Mouse (Mus musculus): ENCODE data around the gene Svs1.

Gene Svs1

GRCm38 (mm10) chr6:49011191-49011590 lies 24.5 kb downstream of the Svs1 start:
- no peak for DNase-seq (ENCODE audit: low read depth, low spot score)

- DNase-seq (ENCODE audit: low read depth, low spot score) = no peak
Measured at GRCm38 (mm10) chr6:49013023-49013422, 26.4 kb downstream of the Svs1 start.

DNA sequence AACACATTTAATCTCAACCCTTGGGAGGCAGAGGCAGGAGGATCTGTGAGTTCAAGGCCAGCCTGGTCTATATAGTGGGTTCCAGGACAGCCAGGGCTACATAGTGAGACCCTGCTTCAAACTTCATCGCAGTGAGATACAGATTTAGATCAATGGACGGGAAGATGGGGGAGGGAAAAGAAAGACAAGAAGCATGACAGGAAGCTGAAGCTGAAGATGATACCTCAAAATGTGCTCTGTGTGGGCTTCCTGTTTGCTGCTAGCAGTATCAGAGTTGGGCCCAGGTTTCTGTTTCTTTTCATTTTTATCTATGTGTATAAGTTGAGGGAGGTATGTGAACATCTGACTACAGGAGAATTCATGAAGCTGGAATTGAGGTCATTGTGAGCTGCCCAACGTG lies 26.8 kb downstream of the Svs1 start:
- DNase-seq (ENCODE audit: low read depth, low spot score) = no peak

- DNase-seq (ENCODE audit: low read depth, low spot score) = no peak
Measured at GRCm38 (mm10) chr6:49017150-49017549, 30.5 kb downstream of the Svs1 start.

DNA sequence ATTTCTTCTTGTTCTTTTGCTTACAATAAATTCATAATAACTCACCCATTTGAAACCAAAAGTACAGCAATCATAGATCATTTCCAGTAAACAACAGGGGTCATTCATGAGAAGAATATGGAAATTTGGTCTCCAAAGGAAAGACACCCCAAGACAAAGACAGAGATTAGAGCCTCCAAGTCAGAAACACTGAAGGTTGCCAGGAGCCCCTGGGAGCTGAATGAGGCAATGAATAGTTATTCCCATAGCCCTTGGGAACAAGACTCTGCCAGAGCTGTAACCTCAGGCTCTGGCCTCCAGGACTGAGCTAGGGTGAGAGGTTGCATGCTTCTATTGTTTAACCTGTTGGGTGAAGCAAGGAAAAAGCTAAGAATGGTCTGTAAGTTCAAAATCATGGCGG lies 32.7 kb downstream of the Svs1 start:
- no peak for DNase-seq (ENCODE audit: low read depth, low spot score)

DNA sequence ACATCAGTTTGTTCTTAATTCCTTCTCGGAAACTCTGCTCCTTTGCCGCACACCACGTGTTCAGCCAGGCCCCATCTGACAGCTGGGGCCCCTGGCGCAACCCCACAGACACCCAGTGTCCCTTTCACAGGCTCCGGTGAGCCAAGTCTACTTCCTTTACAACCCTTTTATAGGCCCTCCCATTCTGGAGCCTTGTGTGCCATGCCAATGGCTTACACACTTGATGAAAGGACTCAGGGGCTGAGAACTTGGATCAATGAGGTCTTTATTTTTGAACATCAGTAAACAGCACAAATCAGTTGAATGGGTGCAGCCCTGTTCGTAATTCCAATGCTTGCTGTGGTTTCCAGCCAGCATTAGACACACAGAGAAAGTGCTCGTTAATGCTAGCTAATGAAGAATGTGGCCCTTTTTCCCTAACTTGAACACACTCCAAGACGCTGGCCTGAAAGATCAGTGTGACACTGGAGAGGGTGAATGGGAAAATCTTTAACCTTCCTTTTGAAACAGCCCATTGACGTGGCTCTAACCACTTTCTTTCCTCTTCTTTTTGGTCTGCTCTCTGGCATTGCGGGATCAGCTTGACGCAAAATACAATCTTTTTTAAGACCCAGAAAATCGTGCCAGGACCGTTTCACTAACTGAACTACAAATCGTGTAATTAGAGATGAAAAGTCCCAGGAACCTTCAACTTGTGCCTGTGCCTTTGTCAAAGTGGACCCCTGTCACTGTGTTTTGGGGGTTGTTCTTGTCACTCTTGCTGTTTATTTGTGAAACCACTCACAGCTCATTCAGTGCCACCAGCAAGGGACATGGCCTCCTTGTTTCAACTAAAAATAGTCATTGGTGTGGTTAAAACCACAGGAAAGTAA lies 34.7 kb downstream of the Svs1 start:
- peak; percentile 58 for DNase-seq (ENCODE audit: low read depth, low spot score)

DNA sequence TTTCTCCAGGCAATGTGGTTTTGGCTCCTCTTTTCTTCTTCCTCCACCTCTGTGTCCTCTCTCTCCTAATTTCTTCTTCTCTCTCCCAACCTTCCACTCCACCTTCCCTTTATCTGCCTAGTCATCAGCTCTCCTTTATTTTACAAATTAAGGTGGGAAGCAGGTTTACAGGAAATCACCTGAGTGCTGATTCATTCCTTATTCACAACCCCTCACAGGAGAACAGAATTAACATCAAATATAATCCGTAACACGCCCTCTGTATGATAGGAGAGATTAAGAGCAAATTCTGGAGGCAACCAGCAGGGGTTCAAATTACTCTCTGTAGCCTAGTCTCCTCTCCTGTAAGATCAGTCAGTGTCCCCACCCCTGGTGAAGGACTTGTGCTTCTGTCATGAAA lies 35.7 kb downstream of the Svs1 start:
- no peak for DNase-seq (ENCODE audit: low read depth, low spot score)

DNA sequence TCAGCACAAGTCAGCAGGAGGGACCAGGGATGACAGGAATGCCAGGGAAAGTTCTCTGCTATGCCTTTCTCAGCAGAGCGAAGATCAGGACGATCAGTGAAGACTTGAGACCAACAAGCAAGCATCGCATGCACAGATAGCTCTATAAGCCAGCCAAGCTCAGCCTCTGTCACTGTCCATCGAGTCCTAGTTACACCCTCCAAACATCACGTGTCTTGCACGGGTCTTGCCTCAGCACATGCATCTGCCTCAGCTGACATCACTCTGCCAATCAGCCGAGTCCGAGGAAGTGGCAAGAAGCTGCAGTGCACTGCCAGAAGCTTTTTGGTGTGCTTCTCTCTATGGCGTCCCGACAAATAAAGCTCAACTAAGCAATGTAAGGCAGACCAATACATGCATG lies 36.7 kb downstream of the Svs1 start:
- no peak for DNase-seq (ENCODE audit: low read depth, low spot score)

- no peak for DNase-seq (ENCODE audit: low read depth, low spot score)
Measured at GRCm38 (mm10) chr6:49025290-49025689, 38.6 kb downstream of the Svs1 start.

DNA sequence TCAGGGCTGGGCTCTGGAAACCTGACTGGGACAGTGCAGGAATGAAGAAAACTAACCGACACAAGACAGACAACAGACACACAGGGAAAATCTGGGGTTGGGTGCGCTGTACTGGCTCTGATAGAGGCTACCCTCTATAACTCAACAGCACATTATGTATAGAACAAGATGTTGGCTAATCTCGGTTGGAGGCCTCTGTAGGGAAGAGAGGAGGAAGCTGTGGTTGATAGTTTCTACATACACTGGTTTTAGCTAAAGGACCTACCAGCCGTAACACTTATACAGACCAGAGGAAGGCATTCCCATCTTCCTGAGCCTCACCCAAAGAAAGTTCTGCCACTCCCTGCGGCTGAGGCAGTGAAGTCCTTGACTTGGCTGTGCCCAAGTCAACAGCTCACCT lies 39.8 kb downstream of the Svs1 start:
- no peak for DNase-seq (ENCODE audit: low read depth, low spot score)

DNA sequence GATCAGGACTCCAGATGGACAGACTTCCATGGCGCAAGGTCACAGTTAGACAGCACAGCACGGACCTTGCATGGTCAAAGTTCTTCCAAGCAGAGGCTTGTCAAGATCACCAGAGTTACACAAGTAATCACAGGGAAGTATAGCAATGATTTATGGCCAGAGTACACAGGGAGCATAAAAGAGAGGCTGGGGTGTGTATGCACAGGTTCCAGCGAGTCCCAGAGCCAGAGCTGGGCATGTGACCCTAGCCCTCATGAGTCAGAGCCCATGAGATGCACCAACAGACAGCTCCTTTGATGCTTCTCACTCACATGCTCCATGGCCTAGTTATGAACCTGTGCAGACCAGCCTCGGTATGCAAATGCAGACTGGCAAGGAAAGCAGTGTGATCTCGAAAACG lies 41.4 kb downstream of the Svs1 start:
- DNase-seq (ENCODE audit: low read depth, low spot score) = no peak

DNA sequence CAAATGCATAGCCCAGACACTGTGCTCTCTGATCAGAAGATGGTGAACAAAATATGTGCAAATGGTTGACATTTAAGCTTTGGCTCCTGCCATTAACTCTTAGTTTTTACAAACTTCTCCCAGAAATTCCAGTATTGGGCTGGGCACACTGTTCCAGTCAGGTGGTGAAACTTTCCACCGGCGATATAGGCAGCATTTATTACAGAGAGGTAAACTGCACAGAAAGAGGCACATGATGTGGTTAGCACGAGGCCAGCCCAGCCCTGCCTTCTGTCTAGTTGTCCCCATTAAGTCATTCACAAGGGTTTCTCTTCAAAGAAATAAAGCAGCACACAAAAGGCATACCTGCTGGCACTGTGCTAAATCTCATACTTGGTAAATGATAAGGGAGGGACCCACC lies 42.0 kb downstream of the Svs1 start:
- DNase-seq (ENCODE audit: low read depth, low spot score) = no peak

- DNase-seq (ENCODE audit: low read depth, low spot score) = no peak
Measured at GRCm38 (mm10) chr6:49031230-49031629, 44.6 kb downstream of the Svs1 start.

DNA sequence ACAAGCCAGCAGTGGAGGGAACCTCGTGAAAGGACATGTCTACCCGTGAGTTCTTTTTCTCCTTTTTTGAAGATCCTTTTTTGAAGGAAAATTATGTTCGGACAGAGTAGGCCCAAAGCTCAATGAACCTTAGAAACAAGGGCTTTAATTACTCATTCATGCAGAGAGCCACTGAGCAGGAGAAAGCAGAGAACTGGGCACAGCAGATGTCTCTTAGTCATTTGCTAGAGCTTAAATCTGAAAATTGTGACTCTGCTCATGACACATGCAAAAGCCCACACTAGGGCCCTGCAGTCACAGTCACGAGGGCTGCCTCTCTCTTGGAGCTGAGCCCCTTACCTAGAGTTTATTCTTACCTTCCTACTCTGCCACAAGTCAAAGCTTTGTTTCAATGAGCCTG lies 46.1 kb downstream of the Svs1 start:
- peak; percentile 67 for DNase-seq (ENCODE audit: low read depth, low spot score)

GRCm38 (mm10) chr6:49036275-49037267 lies 49.9 kb downstream of the Svs1 start, which contains the start of gene Gpnmb:
Gene Gpnmb (plus strand): TSS chr6:49036546.
- peak; percentile 24 for DNase-seq (ENCODE audit: low read depth, low spot score)

DNA sequence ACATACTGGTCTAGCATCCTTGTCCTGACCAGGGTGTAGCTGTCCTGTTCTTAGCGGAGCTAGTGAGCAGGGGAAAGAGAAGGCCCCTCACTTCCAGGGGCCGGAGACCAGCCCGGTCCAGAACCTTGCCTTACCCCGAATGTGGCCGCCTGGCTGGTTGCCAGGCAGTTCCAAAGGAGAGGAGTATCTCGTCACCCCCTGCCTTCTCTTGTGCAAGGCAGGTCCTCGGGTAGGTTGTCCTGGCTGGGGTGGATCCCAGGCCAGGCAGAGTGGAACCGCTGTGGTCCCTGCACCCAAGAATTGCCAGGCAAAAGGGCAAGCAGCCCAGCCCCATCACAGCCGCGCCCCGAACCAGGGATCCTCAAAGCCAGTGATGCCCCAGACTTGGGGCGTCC lies 50.6 kb downstream of the Svs1 start:
- no peak for DNase-seq (ENCODE audit: low read depth, low spot score)

DNA sequence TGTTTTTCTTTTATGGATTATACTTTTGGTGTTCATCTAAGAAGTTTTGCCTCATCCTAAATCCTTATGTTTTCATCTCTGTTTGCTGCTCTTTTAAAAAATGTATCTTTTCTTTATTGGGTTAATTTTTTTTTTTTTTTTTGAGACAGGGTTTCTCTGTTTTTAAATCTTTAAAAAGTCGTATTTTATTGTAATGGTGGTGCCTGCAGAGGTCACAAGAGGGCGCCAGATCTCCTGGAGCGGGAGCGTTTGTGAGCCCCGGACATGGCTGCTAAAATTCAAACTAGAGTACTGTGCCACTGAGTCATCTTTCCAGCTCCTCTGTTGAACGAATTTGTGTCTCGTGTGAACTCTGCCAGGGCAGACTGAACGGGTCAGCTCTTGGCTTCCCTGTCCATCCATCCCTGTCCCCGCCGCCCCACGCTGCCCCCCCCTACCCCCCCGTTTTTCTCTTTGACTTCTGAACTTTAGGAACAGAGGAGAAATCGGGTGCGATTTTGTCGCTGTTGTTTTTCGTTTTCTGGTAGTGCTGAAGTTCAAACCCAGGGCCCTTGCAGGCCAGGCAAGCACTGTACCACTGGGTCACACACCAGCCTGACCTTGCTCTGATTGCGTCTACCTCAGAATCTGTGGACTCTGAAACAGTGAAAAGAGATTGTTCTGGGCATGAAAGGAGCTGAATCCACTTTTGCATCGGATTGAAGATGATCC lies 53.0 kb downstream of the Svs1 start:
- peak; percentile 67 for DNase-seq (ENCODE audit: low read depth, low spot score)

Data from brain, adult 2 months (tissue).